Mouse (Mus musculus): ENCODE results near the gene Slc39a3.

DNA sequence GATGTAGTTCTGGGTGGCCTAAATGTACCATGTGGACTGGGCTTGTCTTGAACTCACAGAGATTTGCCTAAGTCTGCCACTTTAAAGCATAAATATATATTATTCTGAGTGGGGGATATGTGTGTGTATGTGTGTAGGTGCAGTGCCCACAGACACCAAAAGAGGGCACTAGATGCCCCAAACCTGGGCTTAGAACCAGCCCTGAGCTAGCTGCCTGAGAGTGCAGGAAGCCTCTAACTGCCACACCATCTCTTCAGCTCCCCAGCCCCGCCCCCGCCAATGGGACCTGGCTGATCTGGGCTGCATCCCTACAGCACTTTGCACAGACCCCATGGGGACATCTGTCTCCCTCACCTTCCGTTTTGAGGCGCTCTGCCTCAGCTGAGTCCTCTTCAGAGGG, 13.4 kb upstream of the Slc39a3 start:
- TF ChIP-seq CTCF (IDR thresholded peaks at IDR 0.05; ENCODE audit: extremely low read depth, insufficient read depth, insufficient read length, insufficient replicate concordance): no peak
- TF ChIP-seq POLR2A (IDR thresholded peaks at IDR 0.05; ENCODE audit: low read depth, low read length): no peak
